Mouse (Mus musculus): Measurements from ENCODE around the gene Phb2.

- TF ChIP-seq CTCF (IDR thresholded peaks at IDR 0.05; ENCODE audit: borderline replicate concordance, extremely low read depth, insufficient read depth, insufficient read length) (no peak), POLR2A (IDR thresholded peaks at IDR 0.05; ENCODE audit: borderline replicate concordance, extremely low read depth, insufficient read depth, insufficient read length, poor library complexity, severe bottlenecking) (no peak)
Measured at GRCm38 (mm10) chr6:124673619-124674018, 38.5 kb upstream of the Phb2 start.
